Mouse (Mus musculus) liver (tissue): Measurements from ENCODE around the gene Ptbp3.
A peak's percentile ranks its signal among the peaks of the same experiment; 100 is the strongest.
"Not testable (repeated sequence)": the region's sequence is repeated elsewhere in the genome, so short reads cannot be mapped to it uniquely, and the experiment has no call there.

Experiments used
- DNase-seq: peaks from one replicate; pipeline ENCODE4 v3.0.0-alpha.2; 2020; ENCODE audit warnings: mixed read lengths

The Ptbp3 gene

GRCm38 (mm10) chr4:59549175-59549976 is at the start of gene Ptbp3:
Gene Ptbp3 (minus strand): TSS chr4:59549364.
- DNase-seq = peak; percentile 98

- no peak for DNase-seq
Measured at GRCm38 (mm10) chr4:59596556-59596955, 47.4 kb upstream of the Ptbp3 start.

- no peak for DNase-seq
Measured at GRCm38 (mm10) chr4:59594614-59595013, 45.5 kb upstream of the Ptbp3 start.

GRCm38 (mm10) chr4:59587872-59588226 is 38.7 kb upstream of the Ptbp3 start:
- DNase-seq = no peak

- DNase-seq = no peak
Measured at GRCm38 (mm10) chr4:59587215-59587871, 38.2 kb upstream of the Ptbp3 start.

GRCm38 (mm10) chr4:59585097-59585496 is 35.9 kb upstream of the Ptbp3 start:
- DNase-seq = no peak

GRCm38 (mm10) chr4:59582186-59582585 is 33.0 kb upstream of the Ptbp3 start:
- DNase-seq = no peak

- DNase-seq = peak; percentile 100
Measured at GRCm38 (mm10) chr4:59581314-59582185, 32.4 kb upstream of the Ptbp3 start, which contains the start of gene Hsdl2. Gene Hsdl2 (plus strand): TSS chr4:59581563.

GRCm38 (mm10) chr4:59580495-59581281 is 31.5 kb upstream of the Ptbp3 start:
- DNase-seq = peak; percentile 52

- DNase-seq = no peak
Measured at GRCm38 (mm10) chr4:59575184-59575958, 26.2 kb upstream of the Ptbp3 start.

GRCm38 (mm10) chr4:59572521-59573118 is 23.5 kb upstream of the Ptbp3 start:
- DNase-seq = peak; percentile 19

- not testable (repeated sequence) for DNase-seq
Measured at GRCm38 (mm10) chr4:59570519-59570918, 21.4 kb upstream of the Ptbp3 start.

GRCm38 (mm10) chr4:59569538-59569937 is 20.4 kb upstream of the Ptbp3 start:
- DNase-seq = peak; percentile 80

GRCm38 (mm10) chr4:59567576-59568260 is 18.6 kb upstream of the Ptbp3 start:
- DNase-seq = no peak

- DNase-seq = no peak
Measured at GRCm38 (mm10) chr4:59565571-59566188, 16.5 kb upstream of the Ptbp3 start.

GRCm38 (mm10) chr4:59564128-59564527 is 15.0 kb upstream of the Ptbp3 start:
- no peak for DNase-seq

- DNase-seq = no peak
Measured at GRCm38 (mm10) chr4:59560141-59560540, 11.0 kb upstream of the Ptbp3 start.

- no peak for DNase-seq
Measured at GRCm38 (mm10) chr4:59558096-59558720, 9.0 kb upstream of the Ptbp3 start.

GRCm38 (mm10) chr4:59557343-59557742 is 8.2 kb upstream of the Ptbp3 start:
- not testable (repeated sequence) for DNase-seq

- DNase-seq = no peak
Measured at GRCm38 (mm10) chr4:59555177-59555576, 6.0 kb upstream of the Ptbp3 start.
